Mouse (Mus musculus): ENCODE measurements at regions not wholly inside any gene's neighbourhood (a gene's known extent, or its start where the extent isn't known, plus 50 kb on each side); places are given as distances from the start of the nearest gene placed in this dataset.

GRCm38 (mm10) chr13:39880136-39880535 is 481.1 kb downstream of the Ofcc1 start:
- Histone ChIP-seq H3K36me3 (no peaks in the 10 kb centered on the region), H3K4me1 (replicated peaks) (peaks cover 8% of the 10 kb centered on the region), H3K4me2 (no peak overlapping the region), H3K9ac (no peak overlapping the region), H3K27me3 (peaks cover 58% of the 10 kb centered on the region), H3K4me3 (no peak overlapping the region), H3K27ac (no peak overlapping the region), H3K9me3 (no peaks in the 10 kb centered on the region)
- 78% methylated on average over 2 of the region's 2 CpGs for WGBS
- no peak for ATAC-seq (ENCODE audit: low FRiP score)

GRCm38 (mm10) chr13:39877361-39878141 is 483.7 kb downstream of the Ofcc1 start:
- Histone ChIP-seq H3K4me1 (replicated peaks) (peaks cover 8% of the 10 kb centered on the region), H3K9ac (peak overlapping the region; percentile 52; the same call in 1 of the 2 replicates), H3K27ac (peak overlapping the region; percentile 30; the same call in 1 of the 2 replicates), H3K4me2 (peak overlapping the region; percentile 47), H3K4me3 (peak overlapping the region; percentile 16), H3K9me3 (no peaks in the 10 kb centered on the region), H3K27me3 (peaks cover 60% of the 10 kb centered on the region), H3K36me3 (no peaks in the 10 kb centered on the region)
- peak; percentile 85 for ATAC-seq (ENCODE audit: low FRiP score)
- WGBS = 10% methylated on average over 16 of the region's 16 CpGs

DNA sequence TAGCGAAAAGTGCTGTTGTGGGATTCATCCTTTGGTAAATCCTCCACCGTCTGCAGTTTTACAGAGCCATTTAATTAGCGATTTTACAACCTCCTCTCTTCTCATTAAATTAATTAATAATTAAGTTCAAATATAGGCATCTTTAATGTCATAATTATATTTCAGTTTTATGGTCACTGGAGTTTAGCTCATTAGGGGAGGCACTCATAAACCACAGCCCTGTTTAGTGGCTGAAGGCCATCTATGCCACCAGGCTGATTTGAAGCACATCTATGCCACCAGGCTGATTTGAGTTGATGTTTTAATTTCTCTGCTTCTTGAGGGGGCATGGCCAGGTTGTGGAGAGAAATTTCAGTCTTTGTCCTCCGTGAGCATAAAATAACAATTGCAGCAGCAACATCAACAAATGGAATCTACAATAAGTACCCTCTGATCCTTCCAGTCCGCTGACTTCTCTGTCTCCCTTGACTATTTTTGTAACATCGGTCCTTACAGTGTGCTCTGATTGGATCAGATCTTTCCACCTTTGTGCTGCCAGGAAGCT is 508.9 kb downstream of the Ofcc1 start:
- H3K27ac ChIP-seq = no peak overlapping the region
- ATAC-seq (ENCODE audit: low FRiP score) = no peak
- H3K9ac ChIP-seq = no peak overlapping the region
- no peak overlapping the region for H3K4me2 ChIP-seq
- WGBS = 76% methylated on average over 6 of the region's 6 CpGs
- H3K4me3 ChIP-seq = no peak overlapping the region
- no peaks in the 10 kb centered on the region for H3K9me3 ChIP-seq
- H3K4me1 ChIP-seq (replicated peaks) = no peaks in the 10 kb centered on the region
- 0 out of 2 replicates have a peak, but pooled peaks cover 3% of the 10 kb centered on the region for H3K27me3 ChIP-seq
- H3K36me3 ChIP-seq = no peaks in the 10 kb centered on the region

DNA sequence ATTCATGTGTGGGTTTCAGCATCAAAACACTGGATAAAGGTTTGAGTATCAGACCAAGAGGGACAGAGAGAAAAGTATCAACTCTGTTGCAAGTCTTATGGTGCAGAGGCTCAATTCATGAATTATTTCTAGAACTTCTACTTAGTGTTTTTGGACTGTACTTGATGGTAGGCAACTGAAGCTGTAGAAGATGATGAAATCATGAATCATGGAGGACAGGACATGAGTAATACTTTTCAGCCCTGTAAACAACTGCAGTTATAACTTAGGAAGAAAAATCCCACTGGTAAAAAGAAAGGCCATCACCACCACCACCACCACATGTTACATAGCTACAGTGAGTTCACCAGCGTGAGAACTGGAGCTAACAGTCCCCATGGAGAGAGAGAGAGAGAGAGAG is 511.9 kb downstream of the Ofcc1 start:
- no peaks in the 10 kb centered on the region for H3K9me3 ChIP-seq
- 77% methylated on average over 1 of the region's 1 CpGs for WGBS
- no peak overlapping the region for H3K4me3 ChIP-seq
- H3K36me3 ChIP-seq = no peaks in the 10 kb centered on the region
- no peaks in the 10 kb centered on the region for H3K27me3 ChIP-seq
- H3K27ac ChIP-seq = no peak overlapping the region
- ATAC-seq (ENCODE audit: low FRiP score) = no peak
- no peak overlapping the region for H3K4me2 ChIP-seq
- H3K9ac ChIP-seq = no peak overlapping the region
- H3K4me1 ChIP-seq (replicated peaks) = no peaks in the 10 kb centered on the region

DNA sequence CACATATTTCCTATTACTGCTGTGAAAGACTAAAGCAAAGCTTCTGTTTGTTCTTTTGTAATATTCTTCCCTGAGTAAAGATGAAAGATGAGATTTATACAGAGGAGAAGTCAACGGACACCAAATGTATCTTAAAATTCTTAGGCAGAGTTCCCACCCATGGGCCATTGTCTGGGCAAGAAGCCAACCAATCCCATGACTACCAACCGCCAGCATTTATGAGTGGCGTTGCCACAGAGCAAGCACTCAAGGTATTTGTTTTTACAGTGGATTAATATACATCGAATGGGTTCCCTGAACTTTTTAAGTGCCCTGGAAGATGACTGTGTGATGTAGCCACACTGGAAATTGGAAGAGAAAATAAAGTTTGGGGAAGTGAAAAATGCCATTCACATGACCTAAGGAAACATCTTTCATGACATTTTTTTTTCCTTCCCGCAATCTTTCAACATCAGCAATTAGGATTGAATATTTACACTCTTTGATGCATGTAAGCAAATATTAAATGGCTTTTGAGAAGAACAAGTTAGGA is 525.1 kb downstream of the Ofcc1 start:
- WGBS = 73% methylated on average over 5 of the region's 5 CpGs
- no peaks in the 10 kb centered on the region for H3K36me3 ChIP-seq
- no peak overlapping the region for H3K9ac ChIP-seq
- H3K27me3 ChIP-seq = no peaks in the 10 kb centered on the region
- H3K4me3 ChIP-seq = no peak overlapping the region
- H3K27ac ChIP-seq = no peak overlapping the region
- H3K4me2 ChIP-seq = no peak overlapping the region
- no peak for ATAC-seq (ENCODE audit: low FRiP score)
- no peaks in the 10 kb centered on the region for H3K9me3 ChIP-seq
- H3K4me1 ChIP-seq (replicated peaks) = peaks cover 9% of the 10 kb centered on the region

GRCm38 (mm10) chr13:39835302-39835701 is 525.9 kb downstream of the Ofcc1 start:
- Histone ChIP-seq H3K9ac (no peak overlapping the region), H3K27me3 (no peaks in the 10 kb centered on the region), H3K27ac (no peak overlapping the region), H3K9me3 (no peaks in the 10 kb centered on the region), H3K4me3 (no peak overlapping the region), H3K4me2 (no peak overlapping the region), H3K4me1 (replicated peaks) (peaks cover 9% of the 10 kb centered on the region), H3K36me3 (no peaks in the 10 kb centered on the region)
- WGBS = 39% methylated on average over 5 of the region's 5 CpGs
- no peak for ATAC-seq (ENCODE audit: low FRiP score)

DNA sequence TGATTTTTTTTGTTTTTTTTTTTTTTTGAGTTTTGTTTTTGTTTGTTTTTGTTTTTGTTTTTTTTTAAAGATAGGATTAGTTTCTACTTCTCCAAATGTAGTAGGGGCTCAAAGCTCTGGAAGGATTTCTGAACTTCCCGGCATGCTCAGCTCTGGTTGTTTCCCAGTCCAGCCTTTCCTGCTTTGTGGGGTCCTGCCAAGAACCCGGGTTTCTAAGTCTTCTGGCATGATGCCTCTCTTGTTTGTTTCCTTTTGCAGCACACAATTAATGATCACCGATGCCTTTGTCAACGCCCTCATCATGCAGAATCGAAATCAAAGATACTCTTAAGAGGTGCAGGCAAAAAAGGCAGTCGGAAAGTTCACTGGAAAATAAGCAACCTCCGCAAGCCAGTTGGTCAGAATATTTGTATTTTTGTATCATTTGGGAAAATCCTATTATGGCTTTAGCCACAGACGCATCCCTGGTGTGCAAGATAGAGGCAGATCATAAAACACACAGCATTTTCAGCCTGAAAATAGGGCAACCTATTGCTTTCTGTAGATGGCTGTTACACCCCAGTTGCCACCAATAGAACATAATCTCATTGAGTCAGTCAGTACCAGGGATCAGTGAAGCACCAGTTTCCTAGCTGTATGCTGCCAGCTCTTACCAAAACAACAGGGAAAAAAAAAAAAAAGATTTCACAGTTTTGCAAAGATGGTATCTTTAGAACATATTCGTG is 526.6 kb downstream of the Ofcc1 start:
- Histone ChIP-seq H3K4me3 (no peak overlapping the region), H3K4me1 (replicated peaks) (peaks cover 9% of the 10 kb centered on the region), H3K9me3 (no peaks in the 10 kb centered on the region), H3K27me3 (no peaks in the 10 kb centered on the region), H3K9ac (no peak overlapping the region), H3K36me3 (no peaks in the 10 kb centered on the region), H3K4me2 (no peak overlapping the region), H3K27ac (no peak overlapping the region)
- 75% methylated on average over 9 of the region's 9 CpGs for WGBS
- ATAC-seq (ENCODE audit: low FRiP score) = no peak

- H3K27me3 ChIP-seq = 0 out of 2 replicates have a peak, but pooled peaks cover 3% of the 10 kb centered on the region
- ATAC-seq (ENCODE audit: low FRiP score) = peak; percentile 77
- 5% methylated on average over 20 of the region's 20 CpGs for WGBS
Observed at GRCm38 (mm10) chr13:39823965-39824555, 537.2 kb downstream of the Ofcc1 start.

GRCm38 (mm10) chr13:39823346-39823954 is 537.8 kb downstream of the Ofcc1 start:
- peak overlapping the region; percentile 62 for H3K9ac ChIP-seq
- 0 out of 2 replicates have a peak, but pooled peaks cover 8% of the 10 kb centered on the region for H3K27me3 ChIP-seq
- WGBS = 14% methylated on average over 15 of the region's 15 CpGs
- no peaks in the 10 kb centered on the region for H3K36me3 ChIP-seq
- peak overlapping the region; percentile 85 for H3K27ac ChIP-seq
- H3K4me3 ChIP-seq = peak overlapping the region; percentile 37
- no peaks in the 10 kb centered on the region for H3K9me3 ChIP-seq
- peaks cover 16% of the 10 kb centered on the region for H3K4me1 ChIP-seq (replicated peaks)
- peak overlapping the region; percentile 62 for H3K4me2 ChIP-seq
- ATAC-seq (ENCODE audit: low FRiP score) = peak; percentile 78

More at GRCm38 (mm10) chr13:39823965-39824555, 537.2 kb downstream of the Ofcc1 start:
- no peaks in the 10 kb centered on the region for H3K9me3 ChIP-seq
- peak overlapping the region; percentile 37 for H3K4me3 ChIP-seq
- H3K9ac ChIP-seq = peak overlapping the region; percentile 62
- peak overlapping the region; percentile 62 for H3K4me2 ChIP-seq
- H3K4me1 ChIP-seq (replicated peaks) = peaks cover 16% of the 10 kb centered on the region
- H3K36me3 ChIP-seq = no peaks in the 10 kb centered on the region
- H3K27ac ChIP-seq = peak overlapping the region; percentile 85

- no peak overlapping the region for H3K9ac ChIP-seq
- no peaks in the 10 kb centered on the region for H3K9me3 ChIP-seq
- H3K4me3 ChIP-seq = no peak overlapping the region
- no peaks in the 10 kb centered on the region for H3K36me3 ChIP-seq
- no peak overlapping the region for H3K4me2 ChIP-seq
- ATAC-seq (ENCODE audit: low FRiP score) = no peak
- no peak overlapping the region for H3K27ac ChIP-seq
- H3K27me3 ChIP-seq = no peaks in the 10 kb centered on the region
- 81% methylated on average over 5 of the region's 5 CpGs for WGBS
- no peaks in the 10 kb centered on the region for H3K4me1 ChIP-seq (replicated peaks)
Observed at GRCm38 (mm10) chr13:39774554-39774953, 586.7 kb downstream of the Ofcc1 start.

- Histone ChIP-seq H3K4me2 (no peak overlapping the region), H3K27me3 (no peaks in the 10 kb centered on the region), H3K4me3 (no peak overlapping the region), H3K9ac (no peak overlapping the region), H3K4me1 (replicated peaks) (no peaks in the 10 kb centered on the region), H3K36me3 (no peaks in the 10 kb centered on the region), H3K9me3 (no peaks in the 10 kb centered on the region), H3K27ac (no peak overlapping the region)
- WGBS = 81% methylated on average over 8 of the region's 8 CpGs
- ATAC-seq (ENCODE audit: low FRiP score) = no peak
Observed at GRCm38 (mm10) chr13:39774111-39774510, 587.1 kb downstream of the Ofcc1 start.

All from hindbrain, embryonic 13.5 days (tissue).